Mouse (Mus musculus) hindbrain, postnatal 0 days (tissue): ENCODE results near the gene Gm12845. TPM values are rescaled to one million over a fixed set of nuclear protein-coding genes. Genes with fewer than 3 reads are reported as not detected.
"Not testable (repeated sequence)": the region's sequence is repeated elsewhere in the genome, so short reads cannot be mapped to it uniquely, and the experiment has no call there.

Experiments used
- ATAC-seq: fragments of 200-750 bp; cut with Nextera tagmentation; 2 replicates; pipeline ENCODE4 v1.8.0; 2017; ENCODE audit warnings: mild to moderate bottlenecking, moderate TSS enrichment, moderate library complexity
- DNase-seq: peaks from one replicate; pipeline ENCODE4 v3.0.0-alpha.2; 2015; ENCODE audit warnings: low spot score
- H3K27ac ChIP-seq: fragments of 300-500 bp; sonication (generic); 2 replicates; pipeline ENCODE4 v1.5.1; 2014; ENCODE audit warnings: mild to moderate bottlenecking
- H3K27me3 ChIP-seq: fragments of 300-500 bp; sonication (generic); 2 replicates; pipeline ENCODE4 v1.6.1; 2014; ENCODE audit warnings: low read length, mixed read lengths; ENCODE audit not compliant: insufficient read depth
- H3K36me3 ChIP-seq: fragments of 300-500 bp; sonication (generic); 2 replicates; pipeline ENCODE4 v1.6.1; 2014; ENCODE audit warnings: low read length, mixed read lengths; ENCODE audit not compliant: insufficient read depth
- H3K4me1 ChIP-seq: fragments of 300-500 bp; sonication (generic); 2 replicates; pipeline ENCODE4 v1.6.1; 2014; ENCODE audit warnings: antibody characterized with exemption, low read length, mixed read lengths; ENCODE audit not compliant: insufficient read depth
- H3K4me2 ChIP-seq: fragments of 300-500 bp; sonication (generic); 2 replicates; pipeline ENCODE4 v1.6.1; 2014; ENCODE audit warnings: low read depth, mild to moderate bottlenecking, low read length, moderate library complexity, mixed read lengths
- H3K4me3 ChIP-seq: fragments of 300-500 bp; sonication (generic); 2 replicates; pipeline ENCODE4 v1.5.1; 2014; ENCODE audit warnings: low read length
- H3K9ac ChIP-seq: fragments of 300-500 bp; sonication (generic); replicated peaks from 2 replicates; pipeline ENCODE4 v1.6.1; 2014; ENCODE audit warnings: mild to moderate bottlenecking, low read length, moderate library complexity, mixed read lengths
- H3K9me3 ChIP-seq: fragments of 300-500 bp; sonication (generic); 2 replicates; pipeline ENCODE4 v1.6.1; 2016; ENCODE audit warnings: low read length, mixed read lengths
- CTCF ChIP-seq: IDR thresholded peaks from 2 replicates; pipeline ENCODE4 v1.5.1; 2016; ENCODE audit warnings: antibody characterized with exemption, control low read depth, low read depth
- whole genome bisulfite sequencing: fragments of 180-500 bp; shearing (Covaris S2); extraction: QIAGEN DNeasy Blood & Tissue Kit; methylation state at CpG from one replicate; pipeline ENCODE4 v1.1.7; 2014; 5-methylcytosine and 5-hydroxymethylcytosine counted together
- polyA plus RNA-seq: library from polyadenylated mRNA; unstranded; fragments of >200 nt; fragmentation: Nextera tagmentation; extraction: Ambion mirVana; gene quantifications from 2 replicates; pipeline ENCODE4 v1.2.1, GENCODE M21; 2015
- total RNA-seq: library from RNA; depleted of rRNA; stranded (reverse); fragments of >200 nt; gene quantifications from 2 replicates; pipeline ENCODE4 v1.2.3, GENCODE M21; 2014

Gm12845 gene
- total and polyA plus RNA-seq, 2 experiments from 2014 or later: not detected

DNA sequence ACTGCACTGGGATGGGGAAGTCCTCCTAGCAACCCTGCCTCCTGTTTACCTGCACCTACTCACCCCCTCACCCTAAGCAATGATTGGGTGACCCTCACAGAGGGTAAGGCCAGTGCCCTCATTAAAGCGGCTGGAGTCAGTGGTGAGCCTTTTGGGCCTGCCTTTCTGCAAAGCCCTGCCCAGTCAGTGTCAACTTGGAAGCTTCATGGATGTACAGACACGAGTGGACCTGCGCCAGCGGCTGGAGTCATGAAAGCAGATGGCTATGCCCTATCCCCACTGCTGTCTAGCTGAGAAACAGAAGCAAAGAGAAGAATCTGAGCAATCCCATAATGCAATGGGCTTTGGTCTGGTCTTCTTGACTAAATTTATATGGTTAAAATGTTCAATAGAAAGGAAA lies 37.9 kb upstream of the Gm12845 start:
- peaks cover 2% of the 10 kb centered on the region; the same call in 1 of the 2 replicates for H3K4me1 ChIP-seq
- no peaks in the 10 kb centered on the region for H3K9me3 ChIP-seq
- DNase-seq: no peak
- ATAC-seq: no peak
- H3K9ac ChIP-seq: no peak overlapping the region
- H3K36me3 ChIP-seq: no peaks in the 10 kb centered on the region
- no peaks in the 10 kb centered on the region for H3K27me3 ChIP-seq
- H3K4me3 ChIP-seq: no peak overlapping the region
- H3K4me2 ChIP-seq: no peak overlapping the region
- H3K27ac ChIP-seq: no peak overlapping the region
- 81% methylated on average over 4 of the region's 4 CpGs for WGBS
- TF ChIP-seq CTCF: no peak

DNA sequence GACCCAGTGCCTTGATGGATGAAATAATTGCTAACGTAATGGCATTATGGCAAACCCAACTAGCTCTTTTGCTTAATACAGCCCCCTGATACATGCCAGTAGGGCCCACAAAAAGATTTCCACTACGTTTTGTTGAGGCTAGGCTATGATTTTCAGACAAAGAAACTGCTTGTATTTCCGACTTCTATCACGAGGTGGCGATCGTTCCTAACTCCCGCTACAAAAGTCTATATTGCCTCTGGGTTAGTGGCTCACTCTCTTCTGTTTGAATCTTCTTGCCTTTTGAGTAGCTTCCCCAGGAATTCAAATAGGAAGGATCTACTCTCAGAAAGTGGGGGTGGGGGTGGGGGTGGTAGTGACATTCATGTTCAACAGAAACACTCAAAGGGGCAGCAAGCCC lies 18.9 kb upstream of the Gm12845 start:
- DNase-seq (peak; percentile 81), ATAC-seq (no peak)
- Histone ChIP-seq H3K27ac (no peak overlapping the region), H3K9me3 (no peaks in the 10 kb centered on the region), H3K27me3 (no peaks in the 10 kb centered on the region), H3K36me3 (no peaks in the 10 kb centered on the region), H3K4me3 (no peak overlapping the region), H3K9ac (no peak overlapping the region), H3K4me2 (no peak overlapping the region), H3K4me1 (no peaks in the 10 kb centered on the region)
- WGBS: 6% methylated on average over 7 of the region's 7 CpGs
- TF ChIP-seq CTCF: peak; percentile 83

GRCm38 (mm10) chr4:117708780-117709550 lies 15.2 kb upstream of the Gm12845 start:
- no peaks in the 10 kb centered on the region for H3K4me1 ChIP-seq
- H3K27me3 ChIP-seq: no peaks in the 10 kb centered on the region
- H3K27ac ChIP-seq: no peak overlapping the region
- 79% methylated on average over 3 of the region's 3 CpGs for WGBS
- H3K9ac ChIP-seq: no peak overlapping the region
- ATAC-seq (no peak), DNase-seq (no peak)
- H3K9me3 ChIP-seq: no peaks in the 10 kb centered on the region
- H3K4me3 ChIP-seq: no peak overlapping the region
- no peak overlapping the region for H3K4me2 ChIP-seq
- no peaks in the 10 kb centered on the region for H3K36me3 ChIP-seq
- TF ChIP-seq CTCF: no peak

- Histone ChIP-seq H3K9me3 (no peaks in the 10 kb centered on the region), H3K27ac (no peak overlapping the region), H3K36me3 (no peaks in the 10 kb centered on the region), H3K4me3 (no peak overlapping the region), H3K4me1 (no peaks in the 10 kb centered on the region), H3K27me3 (no peaks in the 10 kb centered on the region), H3K9ac (no peak overlapping the region), H3K4me2 (no peak overlapping the region)
- DNase-seq (no peak), ATAC-seq (no peak)
- TF ChIP-seq CTCF: no peak
- WGBS: 87% methylated on average over 3 of the region's 3 CpGs
Observed at GRCm38 (mm10) chr4:117712314-117712713, 11.9 kb upstream of the Gm12845 start.

DNA sequence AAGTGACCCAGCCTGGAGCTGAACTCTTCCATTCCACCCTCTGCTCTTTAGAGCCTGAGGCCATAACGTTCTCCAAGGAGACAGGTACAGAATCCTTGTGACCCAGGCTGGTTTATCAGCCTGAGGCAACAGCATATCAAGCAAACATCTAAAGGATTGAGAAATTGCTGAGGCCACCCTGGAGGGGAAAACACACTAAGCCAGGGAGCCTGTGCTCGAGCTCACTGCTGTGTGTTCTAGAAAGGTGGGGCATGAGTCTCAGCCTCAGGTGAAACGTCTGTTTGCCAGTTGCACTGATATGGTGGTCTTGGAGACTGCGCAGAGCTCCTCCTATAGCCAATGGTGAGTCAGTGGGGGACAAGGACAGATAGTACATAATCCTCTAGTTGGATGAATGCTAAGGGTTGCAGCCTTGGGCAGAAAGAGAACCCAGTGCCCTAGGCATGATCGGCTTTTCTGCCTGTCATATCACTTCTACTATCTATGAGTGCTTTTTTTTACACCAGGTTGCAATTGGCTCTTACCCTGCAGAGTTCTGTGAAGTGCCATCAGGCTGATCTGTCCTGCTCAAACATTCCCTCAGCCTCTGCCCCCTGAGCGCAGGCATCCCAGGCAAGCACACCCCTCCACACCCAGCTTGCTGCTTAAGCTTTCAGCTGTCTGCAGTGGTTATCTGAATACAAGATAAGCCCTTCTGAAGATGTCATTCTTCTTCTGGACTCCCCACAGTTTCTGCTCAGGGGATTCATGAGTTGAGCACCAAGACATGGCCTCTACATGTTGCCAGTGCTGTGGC lies 10.7 kb upstream of the Gm12845 start:
- H3K27ac ChIP-seq: no peak overlapping the region
- ATAC-seq (no peak), DNase-seq (no peak)
- H3K27me3 ChIP-seq: no peaks in the 10 kb centered on the region
- no peak overlapping the region for H3K9ac ChIP-seq
- no peak overlapping the region for H3K4me2 ChIP-seq
- no peaks in the 10 kb centered on the region for H3K36me3 ChIP-seq
- no peaks in the 10 kb centered on the region for H3K4me1 ChIP-seq
- 83% methylated on average over 6 of the region's 6 CpGs for WGBS
- no peak for TF ChIP-seq CTCF
- H3K9me3 ChIP-seq: no peaks in the 10 kb centered on the region
- H3K4me3 ChIP-seq: no peak overlapping the region

DNA sequence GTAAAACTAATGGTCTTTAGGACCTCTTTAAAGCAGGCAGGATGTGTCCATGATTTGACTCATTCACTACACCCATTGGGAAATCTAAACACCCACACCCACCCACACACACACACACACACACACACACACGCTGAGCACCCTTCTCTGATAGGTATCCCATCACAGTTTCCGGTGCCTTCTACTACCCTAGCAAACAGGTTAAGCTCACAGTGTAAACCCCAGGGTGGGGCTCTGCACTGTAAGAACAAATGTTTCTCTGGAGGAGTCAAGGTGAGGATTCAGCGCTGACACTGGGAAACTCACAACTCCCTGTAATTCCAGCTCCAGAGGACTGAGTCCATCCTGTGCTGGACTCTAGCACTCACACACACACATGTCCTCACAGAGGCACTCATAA lies 7.7 kb downstream of the Gm12845 start:
- no peak for TF ChIP-seq CTCF
- no peak overlapping the region for H3K4me2 ChIP-seq
- no peaks in the 10 kb centered on the region for H3K9me3 ChIP-seq
- WGBS: 78% methylated on average over 3 of the region's 3 CpGs
- H3K4me1 ChIP-seq: no peaks in the 10 kb centered on the region
- H3K27ac ChIP-seq: no peak overlapping the region
- no peak overlapping the region for H3K9ac ChIP-seq
- H3K4me3 ChIP-seq: no peak overlapping the region
- ATAC-seq (no peak), DNase-seq (no peak)
- no peaks in the 10 kb centered on the region for H3K36me3 ChIP-seq
- H3K27me3 ChIP-seq: no peaks in the 10 kb centered on the region

DNA sequence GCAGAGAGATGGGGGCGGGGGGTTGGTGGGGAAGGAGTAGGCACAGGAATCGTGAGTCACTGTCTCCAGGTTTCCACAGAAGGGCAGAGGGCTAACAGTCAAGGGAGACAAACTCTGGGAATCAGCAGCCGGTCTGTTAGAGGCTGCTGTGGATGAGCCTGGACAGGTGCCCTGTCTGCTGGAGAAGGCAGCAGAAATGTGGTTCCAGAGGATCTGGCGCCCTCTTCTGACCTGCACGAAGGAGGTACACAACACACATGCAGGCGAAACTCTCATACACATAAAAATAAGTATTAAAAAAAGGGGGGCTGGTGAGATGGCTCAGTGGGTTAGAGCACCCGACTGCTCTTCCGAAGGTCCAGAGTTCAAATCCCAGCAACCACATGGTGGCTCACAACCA lies 13.3 kb downstream of the Gm12845 start:
- TF ChIP-seq CTCF: peak; percentile 31
- Histone ChIP-seq H3K4me2 (no peak overlapping the region), H3K9me3 (no peaks in the 10 kb centered on the region), H3K4me3 (no peak overlapping the region), H3K36me3 (no peaks in the 10 kb centered on the region), H3K27me3 (no peaks in the 10 kb centered on the region), H3K4me1 (no peaks in the 10 kb centered on the region), H3K27ac (no peak overlapping the region), H3K9ac (no peak overlapping the region)
- DNase-seq: peak; percentile 9
- WGBS: 51% methylated on average over 8 of the region's 8 CpGs
- no peak for ATAC-seq

- H3K27me3 ChIP-seq, H3K4me2 ChIP-seq, H3K4me1 ChIP-seq, H3K4me3 ChIP-seq, H3K36me3 ChIP-seq, H3K27ac ChIP-seq, H3K9ac ChIP-seq, ATAC-seq, H3K9me3 ChIP-seq, DNase-seq: not testable (repeated sequence)
- WGBS: 71% methylated on average over 5 of the region's 5 CpGs
Observed at GRCm38 (mm10) chr4:117752469-117752868, 28.3 kb downstream of the Gm12845 start.
